Mouse (Mus musculus): ENCODE results near the gene 2310030G06Rik.
A peak's percentile ranks its signal among the peaks of the same experiment; 100 is the strongest.

Gene 2310030G06Rik

DNA sequence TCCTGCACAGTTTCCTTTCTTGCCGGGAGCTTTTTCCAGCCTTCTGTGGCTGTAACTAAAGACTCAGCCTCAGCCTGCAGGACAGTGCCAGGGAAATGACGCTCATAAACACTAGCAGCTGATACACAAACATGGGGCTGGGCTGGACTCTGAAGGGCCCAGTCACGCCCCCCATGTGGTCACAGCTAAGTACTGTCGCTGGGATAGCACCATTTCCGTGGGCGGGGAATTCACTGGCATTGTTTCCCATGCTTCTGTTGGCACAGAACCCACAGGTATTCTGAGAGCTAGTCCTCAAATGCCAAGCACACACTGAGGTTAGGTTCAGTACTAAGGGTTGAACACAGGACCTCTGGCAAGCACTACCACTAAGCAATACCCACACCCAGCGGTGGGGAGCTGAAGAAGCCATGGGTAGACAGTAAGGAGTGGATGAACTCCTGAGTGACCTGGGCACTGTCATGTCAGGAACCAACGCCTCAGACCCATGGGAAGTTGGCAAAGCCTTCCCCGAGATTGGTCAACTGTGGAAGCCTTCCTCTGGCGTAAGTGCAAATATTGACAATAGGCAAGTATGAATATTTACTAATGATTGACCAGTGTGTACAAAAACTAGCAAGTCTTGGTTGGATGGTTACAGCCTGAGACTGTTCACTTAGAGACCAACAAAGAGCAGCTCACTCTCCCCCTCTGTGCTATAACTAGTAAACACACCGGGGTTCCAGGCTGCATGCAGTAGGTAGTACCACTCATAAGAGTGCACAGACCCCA lies 45.2 kb downstream of the 2310030G06Rik start:
- DNase-seq, result peak; percentile 31 to 64

DNA sequence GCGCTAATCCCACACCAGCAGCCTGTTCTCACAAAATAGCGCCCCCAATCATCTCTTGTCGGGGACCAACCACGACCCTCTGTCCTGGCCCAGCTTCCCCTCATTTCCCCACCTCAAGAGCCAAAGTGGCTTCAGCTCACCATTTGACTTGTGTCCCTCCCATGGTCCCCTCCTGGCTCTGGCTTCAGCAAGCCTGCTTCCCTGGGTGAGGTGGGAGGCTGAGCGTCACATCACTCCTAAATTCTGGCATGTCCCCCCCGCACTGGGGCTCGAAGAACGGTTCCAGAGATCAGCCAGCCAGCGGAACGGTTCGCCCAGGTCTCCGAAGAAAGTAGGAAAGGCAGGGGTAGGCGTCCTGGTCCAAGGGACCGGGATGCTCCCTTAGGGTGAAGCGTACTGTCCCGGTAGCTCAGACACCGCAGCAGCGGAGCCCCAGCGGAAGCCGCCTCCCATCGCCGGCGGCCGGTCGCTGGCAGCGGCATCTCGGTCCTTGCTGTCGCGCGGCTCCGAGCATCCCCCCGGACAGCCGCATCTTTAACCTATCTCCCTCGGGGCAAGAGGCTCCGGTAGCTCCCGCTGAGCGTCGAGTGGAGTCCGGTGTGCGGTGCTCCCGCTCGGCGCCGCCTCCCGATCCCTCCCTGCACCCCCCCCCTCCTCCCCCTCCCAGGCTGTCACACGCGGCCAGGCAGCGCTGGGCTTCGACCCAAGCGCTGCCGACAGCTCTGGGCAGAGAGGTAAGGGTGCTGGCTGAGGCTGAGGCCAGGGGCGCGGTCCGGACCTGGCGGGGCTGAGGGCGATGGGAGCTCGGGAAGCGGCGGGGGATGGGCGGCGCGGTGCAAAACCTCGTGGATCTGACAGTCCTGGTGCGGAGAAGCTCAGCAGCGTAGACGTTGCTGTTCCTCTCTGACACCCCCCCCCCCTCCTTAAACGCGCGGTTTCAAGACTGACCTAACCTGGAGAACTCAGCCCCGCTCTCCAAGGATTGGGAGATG lies 47.6 kb downstream of the 2310030G06Rik start:
- DNase-seq, result peak; percentile 15 to 63

DNA sequence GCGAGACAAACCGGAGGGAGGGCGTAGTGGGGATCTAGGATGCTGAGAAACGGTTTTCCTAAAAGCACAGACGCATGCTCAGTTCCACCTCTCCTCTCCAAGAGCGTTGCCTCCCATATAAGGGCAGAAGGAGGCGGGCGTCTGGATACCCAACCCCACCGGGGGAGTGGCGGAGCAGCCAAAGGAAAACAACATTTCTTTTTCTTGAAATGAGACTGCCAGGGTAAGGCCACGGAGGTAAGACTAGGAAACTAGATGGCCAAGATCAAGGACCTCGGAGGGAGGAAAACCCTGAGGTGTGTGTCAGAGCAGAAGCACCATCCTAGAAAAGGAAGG lies 48.7 kb downstream of the 2310030G06Rik start:
- DNase-seq, result peak; percentile 84

DNA sequence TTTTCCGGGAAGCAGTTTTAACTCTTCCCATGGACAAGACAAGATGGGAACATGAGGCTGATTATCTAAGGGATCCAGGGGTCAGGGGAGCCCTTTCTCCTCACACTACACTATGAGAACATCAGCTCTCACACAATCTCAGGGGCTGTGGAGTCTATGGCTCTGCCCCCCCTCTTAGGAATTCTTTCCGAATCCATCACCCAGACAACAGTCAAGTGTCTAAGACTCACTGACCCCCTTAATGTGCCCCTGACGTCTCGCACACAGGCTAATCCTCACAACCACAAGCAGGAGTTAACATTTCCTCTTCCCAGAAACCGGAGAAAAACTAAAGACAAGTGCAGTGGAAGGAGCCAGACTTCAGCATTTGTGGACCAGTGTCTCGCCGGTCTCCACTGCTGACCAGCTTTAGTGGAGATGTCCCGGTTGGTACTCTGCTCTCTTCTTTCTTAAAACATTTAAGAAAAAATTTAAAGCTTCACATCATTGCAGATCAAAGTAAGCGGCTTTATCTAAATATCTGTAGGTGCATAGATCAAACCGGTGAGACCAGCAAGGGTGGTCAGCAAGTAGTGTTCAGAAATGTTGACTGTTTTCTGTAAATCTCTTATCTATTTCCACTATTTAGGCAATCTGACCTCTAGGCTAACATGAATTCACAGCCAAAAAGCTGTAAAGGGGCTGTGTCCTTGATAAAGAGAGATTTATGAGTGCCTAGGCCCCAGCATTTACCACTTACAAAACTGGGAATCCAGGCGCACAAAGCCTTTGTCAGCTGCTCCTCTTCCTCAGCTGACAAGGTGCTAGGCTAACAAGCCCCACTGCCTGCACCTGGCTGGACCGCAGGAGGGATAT lies 49.3 kb downstream of the 2310030G06Rik start:
- DNase-seq, result no peak

DNA sequence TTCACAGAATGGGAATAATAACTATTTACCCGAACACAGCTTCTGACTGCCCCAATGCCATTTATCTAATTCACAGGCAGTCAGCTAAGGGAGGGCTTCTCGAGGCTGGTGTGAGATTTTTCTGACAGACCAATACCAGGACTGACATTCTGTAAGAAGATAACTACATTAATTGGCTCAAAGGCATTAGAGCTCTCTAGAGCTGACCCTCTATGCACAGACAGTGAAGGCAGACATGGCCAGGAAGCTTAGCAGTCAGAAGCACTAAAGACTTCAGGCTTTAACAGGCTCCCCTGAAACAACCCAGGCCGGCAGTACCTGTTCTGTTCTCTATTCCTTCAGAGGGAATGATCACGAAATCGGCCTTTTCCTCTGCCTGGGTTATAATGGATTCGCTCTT lies 51.2 kb downstream of the 2310030G06Rik start:
- DNase-seq, result no peak

DNA sequence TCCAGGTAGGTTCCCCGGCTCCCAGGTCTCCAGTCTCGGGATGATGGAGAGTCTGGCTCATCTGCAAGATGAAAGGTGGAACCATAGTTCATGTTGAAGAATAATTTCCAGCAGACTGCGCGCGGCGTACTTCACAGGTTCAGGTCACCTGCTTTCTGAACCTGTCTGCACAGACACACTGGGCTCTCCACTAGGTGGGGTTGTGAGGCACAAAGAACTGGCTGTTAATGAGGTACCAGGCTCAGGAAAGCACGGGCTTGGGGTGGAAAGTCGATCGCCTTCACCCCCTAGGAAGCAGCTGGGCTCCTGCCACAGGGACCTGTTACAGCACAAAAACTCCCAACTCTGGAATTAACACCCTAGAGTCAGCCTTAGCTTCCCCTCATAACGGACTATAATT lies 52.7 kb downstream of the 2310030G06Rik start:
- peak; percentile 89 to 90 for DNase-seq

DNA sequence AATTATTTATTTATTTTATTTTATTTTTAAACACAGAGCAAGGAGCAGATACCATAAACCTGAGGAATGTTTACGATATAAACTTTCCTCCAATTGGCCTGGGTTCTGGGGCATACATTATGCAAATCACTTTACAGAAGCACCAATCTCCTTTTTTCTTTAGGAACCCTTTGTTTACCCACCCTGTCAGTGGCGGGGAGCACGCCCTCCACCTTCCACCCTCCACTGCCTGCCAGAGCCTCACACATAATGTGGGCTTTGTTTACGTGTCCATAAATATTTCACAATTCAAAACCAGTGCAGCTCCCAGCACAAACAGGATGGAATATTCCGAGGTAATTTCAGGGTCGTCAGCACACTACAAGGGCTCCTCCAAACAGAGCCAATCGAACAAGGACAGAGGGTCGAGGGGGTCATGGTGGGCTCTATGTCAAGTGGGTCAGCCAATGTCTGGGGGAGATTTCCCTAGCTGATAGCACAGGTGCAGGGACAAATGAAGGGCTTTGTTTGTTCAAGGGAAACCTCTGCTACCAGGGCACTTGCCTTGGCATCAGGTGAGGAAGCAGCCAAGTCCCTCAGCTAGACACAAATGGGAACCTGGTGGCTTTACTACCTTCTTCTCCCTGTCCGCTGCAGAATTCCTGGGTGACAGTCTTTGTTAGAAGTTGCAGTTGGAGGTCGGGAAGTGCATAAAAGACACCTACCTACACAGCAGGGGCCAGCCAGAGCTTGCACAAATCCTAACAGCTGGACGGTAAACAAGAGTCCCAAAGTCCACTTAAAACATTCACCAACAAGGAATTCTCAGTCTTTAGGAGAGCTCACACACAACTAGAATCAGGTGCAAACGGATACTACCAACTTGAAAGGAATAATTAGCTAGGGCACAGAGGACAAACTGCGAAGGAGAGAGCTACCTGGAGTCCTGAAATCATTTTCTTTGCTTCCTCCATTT lies 53.4 kb downstream of the 2310030G06Rik start:
- peak; percentile 40 to 62 for DNase-seq

All from kidney, postnatal 36 days (tissue).